Mouse (Mus musculus) embryonic facial prominence, embryonic 10.5 days (tissue): Measurements from ENCODE around the gene Gpr35. TPM values are rescaled to one million over a fixed set of nuclear protein-coding genes. Genes with fewer than 3 reads are reported as not detected.
A peak's percentile ranks its signal among the peaks of the same experiment; 100 is the strongest.

Experiments used
- DNase-seq: peaks from one replicate; pipeline ENCODE4 v3.0.0-alpha.2; 2017; ENCODE audit warnings: low spot score
- H3K27ac ChIP-seq: fragments of 300-500 bp; sonication (generic); replicated peaks from 2 replicates; pipeline ENCODE4 v1.5.1; 2016; ENCODE audit warnings: mild to moderate bottlenecking
- H3K27me3 ChIP-seq: fragments of 300-500 bp; sonication (generic); replicated peaks from 2 replicates; pipeline ENCODE4 v1.6.1; 2016; ENCODE audit warnings: low read depth, mild to moderate bottlenecking; ENCODE audit not compliant: poor library complexity, severe bottlenecking
- H3K36me3 ChIP-seq: fragments of 300-500 bp; sonication (generic); replicated peaks from 2 replicates; pipeline ENCODE4 v1.6.1; 2016; ENCODE audit warnings: mild to moderate bottlenecking, moderate library complexity
- H3K4me1 ChIP-seq: fragments of 300-500 bp; sonication (generic); 2 replicates; pipeline ENCODE4 v1.6.1; 2016
- H3K4me3 ChIP-seq: fragments of 300-500 bp; sonication (generic); 2 replicates; pipeline ENCODE4 v1.5.1; 2016; ENCODE audit warnings: mild to moderate bottlenecking, moderate library complexity
- H3K9me3 ChIP-seq: fragments of 300-500 bp; sonication (generic); 2 replicates; pipeline ENCODE4 v1.6.1; 2016; ENCODE audit warnings: mild to moderate bottlenecking
- WGBS: fragments of 180-500 bp; shearing (Covaris S2); methylation state at CpG from one replicate; pipeline ENCODE4 v1.1.7; 2016; 5-methylcytosine and 5-hydroxymethylcytosine counted together
- polyA plus RNA-seq: library from polyadenylated mRNA; unstranded; fragments of >200 nt; fragmentation: Nextera tagmentation; extraction: Ambion mirVana; gene quantifications from 2 replicates; pipeline ENCODE4 v1.2.1, GENCODE M21; 2016

The Gpr35 gene
- polyA plus RNA-seq, 1 experiment from 2014 or later = 0.19 TPM

- Histone ChIP-seq H3K4me1 (no peaks in the 10 kb centered on the region), H3K27me3 (no peaks in the 10 kb centered on the region), H3K4me3 (no peak overlapping the region), H3K27ac (no peak overlapping the region), H3K9me3 (no peaks in the 10 kb centered on the region), H3K36me3 (no peaks in the 10 kb centered on the region)
- DNase-seq = no peak
- 79% methylated on average over 4 of the region's 4 CpGs for WGBS
Measured at GRCm38 (mm10) chr1:93009196-93009595, 58.5 kb downstream of the Gpr35 start.

- no peaks in the 10 kb centered on the region for H3K9me3 ChIP-seq
- no peak overlapping the region for H3K27ac ChIP-seq
- peak; percentile 47 for DNase-seq
- 42% methylated on average over 3 of the region's 3 CpGs for WGBS
- no peak overlapping the region for H3K4me3 ChIP-seq
- H3K27me3 ChIP-seq = no peaks in the 10 kb centered on the region
- H3K36me3 ChIP-seq = no peaks in the 10 kb centered on the region
- no peaks in the 10 kb centered on the region for H3K4me1 ChIP-seq
Measured at GRCm38 (mm10) chr1:93010731-93011130, 60.1 kb downstream of the Gpr35 start.

- H3K4me3 ChIP-seq = no peak overlapping the region
- H3K27me3 ChIP-seq = no peaks in the 10 kb centered on the region
- no peak overlapping the region for H3K27ac ChIP-seq
- DNase-seq = no peak
- no peaks in the 10 kb centered on the region for H3K4me1 ChIP-seq
- WGBS = 85% methylated on average over 7 of the region's 7 CpGs
- H3K36me3 ChIP-seq = no peaks in the 10 kb centered on the region
- H3K9me3 ChIP-seq = no peaks in the 10 kb centered on the region
Measured at GRCm38 (mm10) chr1:93012103-93012585, 61.5 kb downstream of the Gpr35 start.

- 80% methylated on average over 4 of the region's 4 CpGs for WGBS
- Histone ChIP-seq H3K4me1 (no peaks in the 10 kb centered on the region; the same call in 1 of the 2 replicates), H3K36me3 (no peaks in the 10 kb centered on the region), H3K27me3 (no peaks in the 10 kb centered on the region), H3K27ac (no peak overlapping the region), H3K9me3 (no peaks in the 10 kb centered on the region), H3K4me3 (no peak overlapping the region)
- DNase-seq = no peak
Measured at GRCm38 (mm10) chr1:93013367-93013766, 62.7 kb downstream of the Gpr35 start.

GRCm38 (mm10) chr1:93014460-93014859, 63.8 kb downstream of the Gpr35 start:
- H3K4me3 ChIP-seq = no peak overlapping the region
- H3K9me3 ChIP-seq = no peaks in the 10 kb centered on the region
- no peaks in the 10 kb centered on the region; the same call in 1 of the 2 replicates for H3K4me1 ChIP-seq
- no peaks in the 10 kb centered on the region for H3K27me3 ChIP-seq
- H3K27ac ChIP-seq = no peak overlapping the region
- peaks cover 4% of the 10 kb centered on the region; the same call in 1 of the 2 replicates for H3K36me3 ChIP-seq
- peak; percentile 78 for DNase-seq

- Histone ChIP-seq H3K9me3 (no peaks in the 10 kb centered on the region), H3K36me3 (peaks cover 4% of the 10 kb centered on the region; the same call in 1 of the 2 replicates), H3K27ac (no peak overlapping the region), H3K27me3 (no peaks in the 10 kb centered on the region), H3K4me1 (no peaks in the 10 kb centered on the region; the same call in 1 of the 2 replicates), H3K4me3 (no peak overlapping the region)
- DNase-seq = no peak
- WGBS = 55% methylated on average over 2 of the region's 2 CpGs
Measured at GRCm38 (mm10) chr1:93015136-93015535, 64.5 kb downstream of the Gpr35 start.

GRCm38 (mm10) chr1:93018716-93019115, 68.1 kb downstream of the Gpr35 start:
- WGBS = 88% methylated on average over 10 of the region's 10 CpGs
- Histone ChIP-seq H3K4me3 (no peak overlapping the region), H3K4me1 (no peaks in the 10 kb centered on the region; the same call in 1 of the 2 replicates), H3K9me3 (no peaks in the 10 kb centered on the region), H3K27ac (no peak overlapping the region), H3K36me3 (peaks cover 10% of the 10 kb centered on the region; the same call in 1 of the 2 replicates), H3K27me3 (no peaks in the 10 kb centered on the region)
- no peak for DNase-seq

- H3K9me3 ChIP-seq = no peaks in the 10 kb centered on the region
- H3K36me3 ChIP-seq = peaks cover 18% of the 10 kb centered on the region; the same call in 1 of the 2 replicates
- 87% methylated on average over 4 of the region's 4 CpGs for WGBS
- H3K4me3 ChIP-seq = no peak overlapping the region
- no peak overlapping the region for H3K27ac ChIP-seq
- no peaks in the 10 kb centered on the region for H3K27me3 ChIP-seq
- DNase-seq = no peak
- no peaks in the 10 kb centered on the region; the same call in 1 of the 2 replicates for H3K4me1 ChIP-seq
Measured at GRCm38 (mm10) chr1:93020602-93021001, 69.9 kb downstream of the Gpr35 start.

GRCm38 (mm10) chr1:93026600-93026999, 75.9 kb downstream of the Gpr35 start:
- H3K27me3 ChIP-seq = no peaks in the 10 kb centered on the region
- peaks cover 15% of the 10 kb centered on the region; the same call in 1 of the 2 replicates for H3K36me3 ChIP-seq
- no peaks in the 10 kb centered on the region for H3K9me3 ChIP-seq
- no peak for DNase-seq
- WGBS = 84% methylated on average over 8 of the region's 8 CpGs
- no peak overlapping the region for H3K4me3 ChIP-seq
- H3K4me1 ChIP-seq = no peaks in the 10 kb centered on the region
- no peak overlapping the region for H3K27ac ChIP-seq

GRCm38 (mm10) chr1:93029387-93029786, 78.7 kb downstream of the Gpr35 start:
- no peaks in the 10 kb centered on the region for H3K4me1 ChIP-seq
- DNase-seq = no peak
- peaks cover 3% of the 10 kb centered on the region; the same call in 1 of the 2 replicates for H3K36me3 ChIP-seq
- no peaks in the 10 kb centered on the region for H3K9me3 ChIP-seq
- 90% methylated on average over 10 of the region's 10 CpGs for WGBS
- H3K4me3 ChIP-seq = no peak overlapping the region
- H3K27ac ChIP-seq = no peak overlapping the region
- no peaks in the 10 kb centered on the region for H3K27me3 ChIP-seq

GRCm38 (mm10) chr1:93030060-93030459, 79.4 kb downstream of the Gpr35 start:
- H3K27ac ChIP-seq = no peak overlapping the region
- no peaks in the 10 kb centered on the region for H3K9me3 ChIP-seq
- peaks cover 4% of the 10 kb centered on the region; the same call in 1 of the 2 replicates for H3K36me3 ChIP-seq
- H3K27me3 ChIP-seq = no peaks in the 10 kb centered on the region
- 73% methylated on average over 2 of the region's 2 CpGs for WGBS
- H3K4me1 ChIP-seq = 0 out of 2 replicates have a peak, but pooled peaks cover 5% of the 10 kb centered on the region
- H3K4me3 ChIP-seq = no peak overlapping the region
- no peak for DNase-seq

- no peak overlapping the region for H3K4me3 ChIP-seq
- no peaks in the 10 kb centered on the region for H3K27me3 ChIP-seq
- H3K4me1 ChIP-seq = 0 out of 2 replicates have a peak, but pooled peaks cover 5% of the 10 kb centered on the region
- H3K36me3 ChIP-seq = peaks cover 5% of the 10 kb centered on the region; the same call in 1 of the 2 replicates
- DNase-seq = no peak
- no peak overlapping the region for H3K27ac ChIP-seq
- no peaks in the 10 kb centered on the region for H3K9me3 ChIP-seq
- WGBS = 86% methylated on average over 3 of the region's 3 CpGs
Measured at GRCm38 (mm10) chr1:93031199-93031598, 80.5 kb downstream of the Gpr35 start.

GRCm38 (mm10) chr1:93033989-93034388, 83.3 kb downstream of the Gpr35 start:
- Histone ChIP-seq H3K27me3 (no peaks in the 10 kb centered on the region), H3K36me3 (peaks cover 28% of the 10 kb centered on the region), H3K4me1 (0 out of 2 replicates have a peak, but pooled peaks cover 5% of the 10 kb centered on the region), H3K27ac (peak overlapping the region; percentile 7; the same call in 1 of the 2 replicates), H3K9me3 (no peaks in the 10 kb centered on the region; the same call in 1 of the 2 replicates), H3K4me3 (no peak overlapping the region)
- whole genome bisulfite sequencing = 64% methylated on average over 8 of the region's 8 CpGs
- no peak for DNase-seq
